Mouse (Mus musculus): ENCODE measurements around the gene Tef. TPM values are rescaled to one million over a fixed set of nuclear protein-coding genes. Genes with fewer than 3 reads are reported as not detected.
A peak's percentile ranks its signal among the peaks of the same experiment; 100 is the strongest.

The Tef gene
- polyA plus RNA-seq, 1 experiment from 2014 or later = 9.2 TPM

DNA sequence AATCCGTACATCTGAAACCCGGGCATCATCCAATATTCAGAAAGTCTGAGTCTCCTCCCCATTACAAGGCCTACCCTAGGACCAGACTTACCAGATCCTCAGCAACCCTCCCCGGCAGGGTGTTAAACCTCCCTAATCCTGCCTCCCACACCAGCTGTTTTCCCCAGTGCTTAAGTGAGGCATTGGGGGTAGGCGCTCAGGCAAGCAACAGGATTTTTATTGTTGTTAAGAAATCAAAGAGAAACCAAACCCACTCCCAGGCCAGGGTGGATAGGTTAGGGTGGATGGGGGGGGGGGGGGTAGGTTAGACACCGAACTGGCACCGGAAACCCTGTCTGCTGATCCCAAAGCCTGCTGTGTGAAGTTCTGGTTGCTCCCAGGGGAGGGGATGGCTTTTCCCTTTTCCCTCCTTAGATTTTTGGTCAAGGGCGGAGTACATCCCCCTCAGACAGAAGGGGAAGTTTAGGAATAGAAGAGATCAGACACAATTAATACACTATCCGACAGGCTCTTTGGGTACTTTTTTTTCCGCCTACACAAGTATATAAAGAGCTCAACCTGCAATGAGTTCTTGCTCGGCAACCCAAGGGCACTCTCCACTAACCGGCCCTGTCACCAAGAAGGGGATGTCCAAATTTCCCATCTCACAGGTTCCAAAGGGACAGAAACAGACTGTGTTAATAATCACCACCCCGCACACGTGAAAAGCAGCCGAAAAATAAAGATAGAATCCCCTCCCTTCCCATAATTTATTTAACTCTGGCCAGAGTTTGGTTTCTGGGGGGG, 54.9 kb downstream of the Tef start:
- H3K4me2 ChIP-seq (ENCODE audit: low read depth, low read length) = peak overlapping the region; percentile 96
- H3K4me3 ChIP-seq (ENCODE audit: low read depth, low read length) = peak overlapping the region; percentile 93
- no peaks in the 10 kb centered on the region for H3K27me3 ChIP-seq (ENCODE audit: control insufficient read depth, insufficient read depth, low read depth, low read length)
- WGBS (ENCODE audit: insufficient replicate concordance) = under 1% methylated on average over 14 of the region's 14 CpGs
- peak overlapping the region; percentile 93 for H3K9ac ChIP-seq (ENCODE audit: low read depth, low read length)
- H3K4me1 ChIP-seq (ENCODE audit: control insufficient read depth, low read depth, low read length) = peaks cover 32% of the 10 kb centered on the region
- H3K9me3 ChIP-seq (replicated peaks; ENCODE audit: control insufficient read depth, low read length) = no peaks in the 10 kb centered on the region
- peak overlapping the region; percentile 95 for H3K27ac ChIP-seq (ENCODE audit: low read length)
- no peak for ATAC-seq (ENCODE audit: low read depth)
- no peaks in the 10 kb centered on the region for H3K36me3 ChIP-seq (ENCODE audit: control insufficient read depth, insufficient read depth)

DNA sequence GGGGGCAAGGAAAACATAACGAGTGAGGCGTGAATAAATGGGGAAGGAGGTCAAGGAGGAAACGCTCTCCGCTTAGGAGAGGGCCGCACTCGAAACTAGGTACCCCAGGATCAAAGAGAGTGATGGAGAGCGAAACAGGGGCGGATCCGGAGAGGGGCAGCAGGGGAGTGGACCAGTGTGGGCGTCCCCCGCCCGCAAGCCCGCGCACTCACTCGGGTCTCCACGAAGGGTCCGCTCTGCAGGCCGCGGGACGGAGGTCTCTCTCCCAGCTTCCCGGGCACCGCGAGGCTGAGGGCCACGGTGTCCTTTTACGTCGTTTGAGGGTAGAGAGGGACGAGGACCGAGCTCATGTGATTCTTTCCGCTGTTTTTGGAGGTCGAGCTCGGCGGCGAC, 55.5 kb downstream of the Tef start:
- Histone ChIP-seq H3K4me1 (ENCODE audit: control insufficient read depth, low read depth, low read length) (peaks cover 32% of the 10 kb centered on the region), H3K4me3 (ENCODE audit: low read depth, low read length) (peak overlapping the region; percentile 93), H3K9ac (ENCODE audit: low read depth, low read length) (peak overlapping the region; percentile 93), H3K27ac (ENCODE audit: low read length) (peak overlapping the region; percentile 95), H3K4me2 (ENCODE audit: low read depth, low read length) (peak overlapping the region; percentile 96), H3K36me3 (ENCODE audit: control insufficient read depth, insufficient read depth) (no peaks in the 10 kb centered on the region), H3K27me3 (ENCODE audit: control insufficient read depth, insufficient read depth, low read depth, low read length) (no peaks in the 10 kb centered on the region), H3K9me3 (replicated peaks; ENCODE audit: control insufficient read depth, low read length) (no peaks in the 10 kb centered on the region)
- WGBS (ENCODE audit: insufficient replicate concordance) = 0% methylated on average over 33 of the region's 33 CpGs
- ATAC-seq (ENCODE audit: low read depth) = peak; percentile 11

DNA sequence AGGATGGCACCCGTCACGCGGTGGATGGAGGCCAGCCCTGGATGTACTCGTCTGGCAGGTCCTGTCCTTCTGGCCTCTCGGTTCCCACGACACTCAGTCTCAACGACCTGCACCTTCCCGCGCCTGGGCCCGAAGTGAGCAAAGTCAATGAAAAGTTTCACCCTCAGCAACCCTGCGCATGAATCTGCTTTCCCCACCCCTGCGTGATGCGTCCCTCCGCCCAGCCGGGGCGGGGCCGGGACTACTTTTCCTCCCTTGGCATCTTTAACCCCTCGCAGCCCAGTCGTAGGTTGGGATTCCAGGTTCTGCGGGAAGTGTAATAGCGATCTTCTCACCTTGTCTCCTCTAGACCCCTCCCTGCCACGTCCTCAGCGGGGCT, 55.9 kb downstream of the Tef start:
- Histone ChIP-seq H3K9me3 (replicated peaks; ENCODE audit: control insufficient read depth, low read length) (no peaks in the 10 kb centered on the region), H3K27ac (ENCODE audit: low read length) (peak overlapping the region; percentile 95), H3K4me2 (ENCODE audit: low read depth, low read length) (peak overlapping the region; percentile 96), H3K27me3 (ENCODE audit: control insufficient read depth, insufficient read depth, low read depth, low read length) (no peaks in the 10 kb centered on the region), H3K4me3 (ENCODE audit: low read depth, low read length) (peak overlapping the region; percentile 93), H3K36me3 (ENCODE audit: control insufficient read depth, insufficient read depth) (no peaks in the 10 kb centered on the region), H3K9ac (ENCODE audit: low read depth, low read length) (peak overlapping the region; percentile 93), H3K4me1 (ENCODE audit: control insufficient read depth, low read depth, low read length) (peaks cover 32% of the 10 kb centered on the region)
- ATAC-seq (ENCODE audit: low read depth) = peak; percentile 52
- WGBS (ENCODE audit: insufficient replicate concordance) = under 1% methylated on average over 23 of the region's 23 CpGs

DNA sequence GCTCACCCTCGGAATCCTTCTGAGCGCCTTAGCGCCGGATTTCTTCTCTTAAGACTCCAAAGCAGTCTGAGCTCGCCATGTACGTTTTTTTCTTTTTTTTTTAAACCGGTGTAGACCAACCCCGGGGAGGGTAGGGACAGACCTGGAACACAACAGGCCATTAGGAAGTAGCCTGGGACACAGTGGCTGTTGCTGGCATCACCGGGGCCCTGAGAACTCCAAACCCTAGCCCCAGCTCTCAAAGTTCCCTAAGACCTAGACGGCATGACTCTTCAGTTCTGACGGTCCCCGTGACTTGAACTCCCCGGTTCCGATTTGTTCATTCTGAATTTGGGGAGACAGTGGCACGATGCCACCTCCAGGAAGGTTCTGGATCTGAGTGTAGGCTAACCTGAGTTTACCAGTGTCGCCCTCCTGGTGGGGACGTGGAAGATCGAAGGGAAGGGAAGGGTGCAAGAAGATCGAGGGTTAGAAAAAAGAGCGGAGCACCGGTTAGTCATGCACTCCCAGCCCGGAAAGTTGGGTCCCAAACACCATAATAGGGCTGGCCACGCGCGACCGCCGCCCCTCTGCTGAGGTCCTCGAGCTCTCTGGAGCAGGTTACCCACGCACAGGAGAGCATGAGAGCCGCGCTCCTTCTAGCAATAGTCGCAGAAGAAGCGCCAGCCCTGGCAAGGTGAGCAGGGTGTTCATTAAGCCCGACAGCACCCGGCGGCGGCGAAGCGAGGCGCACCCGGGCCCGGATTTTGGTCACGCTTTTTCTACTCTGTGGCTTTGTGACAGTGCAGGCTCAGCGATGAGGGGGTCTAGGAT, 56.5 kb downstream of the Tef start, which contains the start of gene Tob2:
Tob2 (minus strand) TSS at position 280 of the 813 bp plus-strand sequence.
- peaks cover 30% of the 10 kb centered on the region for H3K4me1 ChIP-seq (ENCODE audit: control insufficient read depth, low read depth, low read length)
- under 1% methylated on average over 44 of the region's 44 CpGs for WGBS (ENCODE audit: insufficient replicate concordance)
- ATAC-seq (ENCODE audit: low read depth) = peak; percentile 2; the same call in 1 of the 2 replicates
- H3K4me2 ChIP-seq (ENCODE audit: low read depth, low read length) = peak within 1 kb of the TSS; percentile 96
- no peaks in the 10 kb centered on the region for H3K27me3 ChIP-seq (ENCODE audit: control insufficient read depth, insufficient read depth, low read depth, low read length)
- peak within 1 kb of the TSS; percentile 95 for H3K27ac ChIP-seq (ENCODE audit: low read length)
- no peaks in the 10 kb centered on the region for H3K9me3 ChIP-seq (replicated peaks; ENCODE audit: control insufficient read depth, low read length)
- peak within 1 kb of the TSS; percentile 93 for H3K4me3 ChIP-seq (ENCODE audit: low read depth, low read length)
- H3K9ac ChIP-seq (ENCODE audit: low read depth, low read length) = peak within 1 kb of the TSS; percentile 93
- H3K36me3 ChIP-seq (ENCODE audit: control insufficient read depth, insufficient read depth) = no peaks in the 10 kb centered on the region

DNA sequence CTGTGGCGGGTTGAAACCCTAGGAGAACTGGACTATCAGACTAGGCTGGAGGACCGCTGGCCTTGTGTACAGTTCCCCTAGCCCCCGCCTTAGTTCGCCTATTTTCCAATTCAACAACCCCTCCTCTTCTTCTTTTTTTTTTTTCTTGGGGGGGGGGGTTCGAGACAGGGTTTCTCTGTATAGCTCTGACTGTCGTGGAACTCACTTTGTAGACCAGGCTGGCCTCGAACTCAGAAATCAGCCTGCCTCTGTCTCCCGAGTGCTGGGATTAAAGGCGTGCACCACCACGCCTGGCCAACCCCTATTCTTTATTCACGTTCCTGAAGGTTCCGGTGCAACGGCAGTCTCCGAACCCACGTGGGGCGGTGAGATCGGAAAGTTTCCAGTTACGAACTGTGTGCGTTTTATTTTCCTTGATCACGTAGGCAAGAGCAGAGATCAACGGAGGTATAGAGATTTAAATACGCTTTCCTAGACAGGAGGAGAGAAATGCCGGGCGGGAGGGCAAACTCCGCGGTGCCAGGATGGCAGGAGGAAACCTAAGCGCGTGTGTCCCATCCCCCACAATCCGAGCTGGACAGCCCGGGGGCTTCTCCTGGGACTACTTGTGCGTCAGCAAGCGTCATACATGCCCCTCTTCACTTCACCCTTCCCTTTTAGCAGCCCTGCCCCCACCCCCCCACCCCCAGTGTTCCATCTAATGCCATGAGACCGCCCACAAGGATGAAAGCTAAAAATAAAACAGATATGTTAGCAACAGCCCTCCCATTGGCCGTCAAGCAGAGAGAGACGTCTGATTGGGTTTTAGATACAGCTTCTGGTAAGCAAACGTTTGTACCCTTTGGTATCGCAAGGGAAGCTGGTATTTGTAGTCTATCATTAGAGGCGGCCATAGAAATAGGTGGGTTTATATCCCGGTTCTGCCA, 57.4 kb downstream of the Tef start:
- peaks cover 29% of the 10 kb centered on the region for H3K4me1 ChIP-seq (ENCODE audit: control insufficient read depth, low read depth, low read length)
- H3K27ac ChIP-seq (ENCODE audit: low read length) = peak overlapping the region; percentile 95
- no peaks in the 10 kb centered on the region for H3K27me3 ChIP-seq (ENCODE audit: control insufficient read depth, insufficient read depth, low read depth, low read length)
- peak overlapping the region; percentile 93 for H3K4me3 ChIP-seq (ENCODE audit: low read depth, low read length)
- peak; percentile 65 for ATAC-seq (ENCODE audit: low read depth)
- H3K9ac ChIP-seq (ENCODE audit: low read depth, low read length) = peak overlapping the region; percentile 93
- H3K36me3 ChIP-seq (ENCODE audit: control insufficient read depth, insufficient read depth) = peaks cover 4% of the 10 kb centered on the region; the same call in 1 of the 2 replicates
- H3K4me2 ChIP-seq (ENCODE audit: low read depth, low read length) = peak overlapping the region; percentile 96
- no peaks in the 10 kb centered on the region for H3K9me3 ChIP-seq (replicated peaks; ENCODE audit: control insufficient read depth, low read length)
- WGBS (ENCODE audit: insufficient replicate concordance) = under 1% methylated on average over 39 of the region's 39 CpGs

DNA sequence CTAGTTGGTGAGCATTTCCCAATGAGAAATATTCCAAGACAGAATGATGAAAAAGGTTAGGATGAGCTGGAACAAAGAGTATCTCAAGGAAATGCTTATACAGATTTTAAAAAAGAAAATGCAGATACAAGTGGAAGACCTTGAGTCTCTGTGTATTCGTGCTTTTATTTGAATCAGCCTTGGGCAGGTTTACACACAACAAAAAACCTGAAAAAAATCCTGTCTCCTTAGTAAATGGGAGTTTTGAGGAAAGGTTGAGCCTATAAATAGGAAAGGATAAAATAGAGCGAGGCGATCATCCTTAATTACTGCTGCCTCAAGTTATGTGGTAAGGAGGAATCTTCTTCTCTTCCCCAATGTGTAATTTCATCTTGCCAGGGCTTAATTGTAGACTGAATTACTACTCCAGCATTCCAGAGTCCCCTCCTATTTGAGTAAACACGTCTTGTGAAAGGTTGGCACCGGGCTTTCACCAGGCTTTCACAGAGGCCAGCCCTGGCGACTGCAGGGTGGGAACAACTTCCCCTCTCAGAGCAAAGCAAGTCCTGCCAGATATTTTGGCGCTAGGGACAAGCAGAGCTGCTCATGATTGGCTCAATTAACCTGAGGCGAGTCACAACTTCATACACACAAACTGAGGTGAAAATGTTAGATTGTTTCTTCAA, 58.4 kb downstream of the Tef start:
- H3K4me2 ChIP-seq (ENCODE audit: low read depth, low read length) = peak overlapping the region; percentile 96
- H3K27me3 ChIP-seq (ENCODE audit: control insufficient read depth, insufficient read depth, low read depth, low read length) = no peaks in the 10 kb centered on the region
- no peaks in the 10 kb centered on the region for H3K9me3 ChIP-seq (replicated peaks; ENCODE audit: control insufficient read depth, low read length)
- 31% methylated on average over 8 of the region's 8 CpGs for whole genome bisulfite sequencing (ENCODE audit: insufficient replicate concordance)
- peaks cover 24% of the 10 kb centered on the region for H3K4me1 ChIP-seq (ENCODE audit: control insufficient read depth, low read depth, low read length)
- ATAC-seq (ENCODE audit: low read depth) = no peak
- H3K4me3 ChIP-seq (ENCODE audit: low read depth, low read length) = no peak overlapping the region
- H3K27ac ChIP-seq (ENCODE audit: low read length) = peak overlapping the region; percentile 37
- H3K9ac ChIP-seq (ENCODE audit: low read depth, low read length) = peak overlapping the region; percentile 35
- H3K36me3 ChIP-seq (ENCODE audit: control insufficient read depth, insufficient read depth) = peaks cover 12% of the 10 kb centered on the region

DNA sequence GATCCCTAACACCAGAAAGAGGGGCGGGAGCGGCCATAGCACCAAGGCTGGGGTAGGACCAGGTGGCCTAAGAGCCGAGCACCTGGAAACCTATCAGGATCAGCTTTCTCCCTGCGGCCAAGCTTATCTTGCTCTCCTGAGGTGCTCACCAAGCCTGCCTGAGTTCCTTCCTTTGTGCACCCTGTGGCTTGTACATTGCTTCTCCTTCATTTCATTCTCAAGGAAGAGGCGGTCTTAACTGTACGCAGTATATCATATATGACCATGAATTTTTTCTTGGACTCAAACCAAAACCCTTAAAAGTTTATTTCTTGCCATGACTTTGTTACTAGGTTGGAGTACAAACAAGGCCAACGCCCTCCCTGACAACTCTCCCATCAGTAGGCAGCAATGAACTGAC, 62.0 kb downstream of the Tef start:
- no peak for ATAC-seq (ENCODE audit: low read depth)
- H3K4me1 ChIP-seq (ENCODE audit: control insufficient read depth, low read depth, low read length) = peaks cover 8% of the 10 kb centered on the region
- H3K27me3 ChIP-seq (ENCODE audit: control insufficient read depth, insufficient read depth, low read depth, low read length) = no peaks in the 10 kb centered on the region
- no peaks in the 10 kb centered on the region for H3K9me3 ChIP-seq (replicated peaks; ENCODE audit: control insufficient read depth, low read length)
- H3K27ac ChIP-seq (ENCODE audit: low read length) = no peak overlapping the region
- WGBS (ENCODE audit: insufficient replicate concordance) = 81% methylated on average over 7 of the region's 7 CpGs
- peaks cover 42% of the 10 kb centered on the region for H3K36me3 ChIP-seq (ENCODE audit: control insufficient read depth, insufficient read depth)
- no peak overlapping the region for H3K4me2 ChIP-seq (ENCODE audit: low read depth, low read length)
- H3K9ac ChIP-seq (ENCODE audit: low read depth, low read length) = no peak overlapping the region
- no peak overlapping the region for H3K4me3 ChIP-seq (ENCODE audit: low read depth, low read length)

DNA sequence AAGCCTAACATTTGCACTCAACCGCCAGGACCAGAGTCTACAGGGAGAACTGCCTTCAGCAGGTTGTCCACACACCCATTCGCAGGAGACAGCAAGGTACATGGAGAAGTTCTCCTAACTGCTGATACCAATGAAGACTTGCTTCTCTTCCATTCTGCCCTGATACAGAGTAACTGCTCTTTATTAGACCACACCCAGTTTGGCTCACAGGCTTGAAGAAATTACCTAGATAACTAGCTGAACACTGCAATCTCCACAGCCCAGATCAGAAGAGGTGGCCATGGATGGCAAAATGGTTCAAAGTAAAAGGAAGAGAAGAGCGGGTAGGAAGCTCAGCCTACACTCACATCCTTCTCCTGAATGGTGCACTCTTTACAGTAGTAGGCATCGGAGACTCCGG, 67.8 kb downstream of the Tef start:
- H3K4me3 ChIP-seq (ENCODE audit: low read depth, low read length) = 0 out of 2 replicates have a peak overlapping the region, but pooled peaks have one; percentile 9
- peak overlapping the region; percentile 88 for H3K4me2 ChIP-seq (ENCODE audit: low read depth, low read length)
- WGBS (ENCODE audit: insufficient replicate concordance) = 61% methylated on average over 5 of the region's 5 CpGs
- peaks cover 24% of the 10 kb centered on the region for H3K4me1 ChIP-seq (ENCODE audit: control insufficient read depth, low read depth, low read length)
- peaks cover 48% of the 10 kb centered on the region for H3K36me3 ChIP-seq (ENCODE audit: control insufficient read depth, insufficient read depth)
- peak; percentile 15; the same call in 1 of the 2 replicates for ATAC-seq (ENCODE audit: low read depth)
- no peaks in the 10 kb centered on the region for H3K9me3 ChIP-seq (replicated peaks; ENCODE audit: control insufficient read depth, low read length)
- peak overlapping the region; percentile 33 for H3K9ac ChIP-seq (ENCODE audit: low read depth, low read length)
- H3K27me3 ChIP-seq (ENCODE audit: control insufficient read depth, insufficient read depth, low read depth, low read length) = no peaks in the 10 kb centered on the region
- peak overlapping the region; percentile 72 for H3K27ac ChIP-seq (ENCODE audit: low read length)

All from liver, embryonic 16.5 days (tissue).